Mouse (Mus musculus) urinary bladder, adult 18-20 months (tissue): ENCODE measurements around the gene Fuz.
"Not testable (repeated sequence)": the region's sequence is repeated elsewhere in the genome, so short reads cannot be mapped to it uniquely, and the experiment has no call there.

ENCODE experiments used
- DNase-seq, 2 experiments: peaks; one replicate each; pipeline ENCODE4 v3.0.0; 2022; ENCODE audit warnings: low spot score in 2 of 2, mixed read lengths in 2 of 2

The Fuz gene

GRCm38 (mm10) chr7:44860576-44861428, 35.1 kb upstream of the Fuz start:
- DNase-seq = no peak

GRCm38 (mm10) chr7:44861429-44861816, 34.5 kb upstream of the Fuz start:
- DNase-seq = no peak

- no peak for DNase-seq
Measured at GRCm38 (mm10) chr7:44862434-44862833, 33.4 kb upstream of the Fuz start.

GRCm38 (mm10) chr7:44863210-44863609, 32.7 kb upstream of the Fuz start:
- no peak for DNase-seq

- no peak for DNase-seq
Measured at GRCm38 (mm10) chr7:44863982-44864494, 31.8 kb upstream of the Fuz start.

GRCm38 (mm10) chr7:44864595-44865542, 31.0 kb upstream of the Fuz start:
- DNase-seq = no peak

- peak in 1 of 2 experiments; percentile 51 for DNase-seq
Measured at GRCm38 (mm10) chr7:44866276-44867009, 29.4 kb upstream of the Fuz start.

GRCm38 (mm10) chr7:44867010-44867702, 28.7 kb upstream of the Fuz start:
- no peak for DNase-seq

GRCm38 (mm10) chr7:44867802-44868201, 28.1 kb upstream of the Fuz start:
- no peak for DNase-seq

GRCm38 (mm10) chr7:44868465-44868864, 27.4 kb upstream of the Fuz start:
- no peak for DNase-seq

GRCm38 (mm10) chr7:44868919-44869696, 26.8 kb upstream of the Fuz start:
- peak; percentile 65 to 72 for DNase-seq

GRCm38 (mm10) chr7:44869697-44870528, 26.0 kb upstream of the Fuz start, which contains the start of gene Ptov1:
Gene Ptov1 (minus strand): TSS chr7:44869788.
- DNase-seq = peak; percentile 80 to 91

- DNase-seq = no peak
Measured at GRCm38 (mm10) chr7:44870614-44871013, 25.3 kb upstream of the Fuz start.

- DNase-seq = no peak
Measured at GRCm38 (mm10) chr7:44871181-44871580, 24.7 kb upstream of the Fuz start.

- DNase-seq = not testable (repeated sequence)
Measured at GRCm38 (mm10) chr7:44871774-44872173, 24.1 kb upstream of the Fuz start.

- DNase-seq = no peak
Measured at GRCm38 (mm10) chr7:44877833-44878232, 18.0 kb upstream of the Fuz start.

- no peak for DNase-seq
Measured at GRCm38 (mm10) chr7:44883036-44883435, 12.8 kb upstream of the Fuz start.

- no peak for DNase-seq
Measured at GRCm38 (mm10) chr7:44884637-44885036, 11.2 kb upstream of the Fuz start.

- DNase-seq = no peak
Measured at GRCm38 (mm10) chr7:44886964-44887363, 8.9 kb upstream of the Fuz start.
